In the genomic region with DNA sequence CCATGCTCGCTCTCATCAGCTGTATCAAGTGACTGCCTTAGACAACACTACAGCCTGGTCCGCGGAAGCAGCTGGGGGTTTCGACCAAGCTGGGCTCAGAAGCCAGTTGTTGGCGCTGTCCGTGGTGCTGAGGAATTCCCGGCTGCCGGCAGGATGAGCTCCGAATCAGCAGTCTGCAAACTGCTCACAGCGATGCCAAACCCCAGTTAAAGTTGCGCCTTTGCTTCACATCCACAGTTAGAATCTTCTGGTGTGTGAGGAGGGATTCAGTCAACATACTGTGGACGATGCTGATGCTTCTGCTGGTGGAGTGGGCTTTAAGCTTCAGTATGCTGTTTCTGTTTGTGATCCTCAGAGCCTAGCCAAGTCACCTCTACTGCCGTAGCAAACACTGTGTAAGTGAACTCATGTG, we compare ENCODE assay signal across 8 mouse cellular contexts. TPM values are rescaled to one million over a fixed set of nuclear protein-coding genes. Genes with fewer than 3 reads are reported as not detected.
A peak's percentile ranks its signal among the peaks of the same experiment; 100 is the strongest.
DNase-seq lines count a peak whose midpoint lies in the region; ATAC-seq and TF ChIP-seq lines count a peak whose summit lies in the region.

Vwc2l (plus strand) TSS at position 61 of the 412 bp plus-strand sequence.

- peak; percentile 38 to 61 for DNase-seq in heart, adult 2 months
- DNase-seq in cerebellum, postnatal 25 days: peak; percentile 21 to 44
- peak; percentile 62 to 68 for DNase-seq in frontal cortex, postnatal 36 days (ENCODE audit: low spot score in 2 of 2)
- DNase-seq in urinary bladder, postnatal 10 days (ENCODE audit: low spot score): peak; percentile 16

- H3K27me3 ChIP-seq in heart, adult 2 months (ENCODE audit: control insufficient read depth, insufficient read depth, low read length): no peaks in the 10 kb centered on the region
- H3K27me3 ChIP-seq in heart, embryonic 11.5 days (ENCODE audit: control insufficient read depth, insufficient read depth, low read length): no peaks in the 10 kb centered on the region
- H3K27me3 ChIP-seq in kidney, embryonic 16.5 days (ENCODE audit: insufficient read depth, low read length): no peaks in the 10 kb centered on the region
- H3K27me3 ChIP-seq in limb, embryonic 12.5 days: peaks cover 8% of the 10 kb centered on the region
- H3K27me3 ChIP-seq in neural tube, embryonic 14.5 days (ENCODE audit: control insufficient read depth, insufficient read depth, low read length): no peaks in the 10 kb centered on the region

- no peak for ATAC-seq in heart, embryonic 11.5 days (replicated peaks; ENCODE audit: insufficient number of reproducible peaks, low FRiP score, low TSS enrichment)
- ATAC-seq in kidney, embryonic 16.5 days (ENCODE audit: low FRiP score, low TSS enrichment): peak; percentile 85
- ATAC-seq in limb, embryonic 12.5 days (ENCODE audit: insufficient number of reproducible peaks, insufficient read depth, low FRiP score, low TSS enrichment, low read depth): peak; percentile 63; the same call in 1 of the 2 replicates
- ATAC-seq in neural tube, embryonic 14.5 days (ENCODE audit: low read depth): peak; percentile 87

- no peak within 1 kb of the TSS for H3K9ac ChIP-seq in heart, adult 2 months (ENCODE audit: low read depth, low read length)
- no peak within 1 kb of the TSS for H3K9ac ChIP-seq in heart, embryonic 11.5 days (ENCODE audit: low read depth, low read length)
- H3K9ac ChIP-seq in kidney, embryonic 16.5 days (replicated peaks; ENCODE audit: low read length): no peak within 1 kb of the TSS
- H3K9ac ChIP-seq in limb, embryonic 12.5 days (replicated peaks): no peak within 1 kb of the TSS
- peak within 1 kb of the TSS; percentile 21; the same call in 1 of the 2 replicates for H3K9ac ChIP-seq in neural tube, embryonic 14.5 days (replicated peaks; ENCODE audit: low read depth, low read length)

- no peaks in the 10 kb centered on the region for H3K9me3 ChIP-seq in heart, embryonic 11.5 days (replicated peaks; ENCODE audit: control insufficient read depth, low read length)
- no peaks in the 10 kb centered on the region for H3K9me3 ChIP-seq in kidney, embryonic 16.5 days (ENCODE audit: low read length)
- H3K9me3 ChIP-seq in limb, embryonic 12.5 days: no peaks in the 10 kb centered on the region
- H3K9me3 ChIP-seq in neural tube, embryonic 14.5 days (ENCODE audit: control insufficient read depth, low read length): no peaks in the 10 kb centered on the region

- no peak for TF ChIP-seq EP300 in heart, adult 2 months (IDR thresholded peaks at IDR 0.05; ENCODE audit: insufficient read depth, low read depth, low read length)

- no peaks in the 10 kb centered on the region for H3K79me2 ChIP-seq in heart, adult 2 months (replicated peaks; ENCODE audit: control insufficient read depth, insufficient read depth, low read length)

- intact Hi-C loops in heart, adult 2 months (cut with DNase I): no loop called here

- H3K4me3 ChIP-seq in heart, adult 2 months: no peak within 1 kb of the TSS
- no peak within 1 kb of the TSS for H3K4me3 ChIP-seq in heart, embryonic 11.5 days (ENCODE audit: low read depth, low read length)
- H3K4me3 ChIP-seq in kidney, embryonic 16.5 days (ENCODE audit: low read length): no peak within 1 kb of the TSS
- no peak within 1 kb of the TSS for H3K4me3 ChIP-seq in limb, embryonic 12.5 days (replicated peaks)
- peak within 1 kb of the TSS; percentile 29 for H3K4me3 ChIP-seq in neural tube, embryonic 14.5 days (ENCODE audit: low read depth, low read length)

- H3K4me1 ChIP-seq in heart, adult 2 months (ENCODE audit: control insufficient read depth, insufficient read depth, low read length): no peaks in the 10 kb centered on the region
- H3K4me1 ChIP-seq in heart, embryonic 11.5 days (ENCODE audit: control insufficient read depth, insufficient read depth, low read length): no peaks in the 10 kb centered on the region
- no peaks in the 10 kb centered on the region for H3K4me1 ChIP-seq in kidney, embryonic 16.5 days (ENCODE audit: insufficient read depth, low read length)
- no peaks in the 10 kb centered on the region for H3K4me1 ChIP-seq in limb, embryonic 12.5 days (replicated peaks)
- no peaks in the 10 kb centered on the region for H3K4me1 ChIP-seq in neural tube, embryonic 14.5 days (ENCODE audit: control insufficient read depth, insufficient read depth, low read length)

- H3K4me2 ChIP-seq in heart, embryonic 11.5 days: no peak within 1 kb of the TSS
- no peak within 1 kb of the TSS for H3K4me2 ChIP-seq in kidney, embryonic 16.5 days (replicated peaks; ENCODE audit: low read depth, low read length)
- no peak within 1 kb of the TSS for H3K4me2 ChIP-seq in limb, embryonic 12.5 days
- peak within 1 kb of the TSS; percentile 51 for H3K4me2 ChIP-seq in neural tube, embryonic 14.5 days (ENCODE audit: low read depth, low read length)

- no peak for TF ChIP-seq POLR2A in heart, adult 2 months (IDR thresholded peaks at IDR 0.05; ENCODE audit: insufficient read depth, low read depth, low read length)

- no peak for TF ChIP-seq CTCF in heart, adult 2 months (IDR thresholded peaks at IDR 0.05)

- no peaks in the 10 kb centered on the region for H3K36me3 ChIP-seq in heart, adult 2 months (ENCODE audit: control insufficient read depth, insufficient read depth, low read length)
- H3K36me3 ChIP-seq in heart, embryonic 11.5 days (ENCODE audit: control insufficient read depth, insufficient read depth, low read length): no peaks in the 10 kb centered on the region
- H3K36me3 ChIP-seq in kidney, embryonic 16.5 days (ENCODE audit: insufficient read depth, low read length): no peaks in the 10 kb centered on the region
- no peaks in the 10 kb centered on the region for H3K36me3 ChIP-seq in limb, embryonic 12.5 days
- H3K36me3 ChIP-seq in neural tube, embryonic 14.5 days (ENCODE audit: control insufficient read depth, insufficient read depth, low read length): no peaks in the 10 kb centered on the region

- WGBS in heart, adult 2 months: 5% methylated on average over 13 of the region's 13 CpGs
- WGBS in heart, embryonic 11.5 days (ENCODE audit: insufficient replicate concordance): 9% methylated on average over 13 of the region's 13 CpGs
- 9% methylated on average over 13 of the region's 13 CpGs for WGBS in kidney, embryonic 16.5 days
- 9% methylated on average over 13 of the region's 13 CpGs for WGBS in limb, embryonic 12.5 days
- 7% methylated on average over 13 of the region's 13 CpGs for WGBS in neural tube, embryonic 14.5 days

- H3K27ac ChIP-seq in heart, adult 2 months: no peak within 1 kb of the TSS
- H3K27ac ChIP-seq in heart, embryonic 11.5 days (ENCODE audit: low read depth, low read length): no peak within 1 kb of the TSS
- no peak within 1 kb of the TSS for H3K27ac ChIP-seq in kidney, embryonic 16.5 days (ENCODE audit: low read length)
- no peak within 1 kb of the TSS for H3K27ac ChIP-seq in limb, embryonic 12.5 days
- peak within 1 kb of the TSS; percentile 44; the same call in 1 of the 2 replicates for H3K27ac ChIP-seq in neural tube, embryonic 14.5 days (ENCODE audit: low read depth, low read length)

RNA-seq across cellular contexts. Expression of gene Vwc2l, which starts in this region (rescaled TPM):
- total RNA-seq in heart, adult 2 months (2021): not detected
- not detected in 2 replicates for polyA plus RNA-seq in heart, adult 2 months (2012; rRNA removed)
- polyA plus RNA-seq in heart, embryonic 11.5 days (2014; fragmentation: Nextera tagmentation; extraction: Ambion mirVana): not detected in 2 replicates
- polyA plus RNA-seq in kidney, embryonic 16.5 days (2015; fragmentation: Nextera tagmentation; extraction: Ambion mirVana): 0.14 TPM in 1 of 2 replicates, not detected in the other
- not detected in 2 replicates for polyA plus RNA-seq in limb, embryonic 12.5 days (2016; fragmentation: Nextera tagmentation; extraction: Ambion mirVana)
- 9.7 and 12.7 TPM in 2 replicates for polyA plus RNA-seq in neural tube, embryonic 14.5 days (2014; fragmentation: Nextera tagmentation; extraction: Ambion mirVana)

Comparison
In these comparisons a context has a peak if more than half of its experiments do, and no peak if none do; other contexts are left out.
1. Peak in DNase-seq in heart, adult 2 months; RNA of the gene not detected or under 1 TPM.
2. Peak in ATAC-seq in kidney, embryonic 16.5 days; RNA of the gene not detected or under 1 TPM.
3. Peak in ATAC-seq in limb, embryonic 12.5 days; RNA of the gene not detected or under 1 TPM.